Mouse (Mus musculus) layer of hippocampus, postnatal 25 days (tissue): ENCODE measurements at regions not wholly inside any gene's neighbourhood (a gene's known extent, or its start where the extent isn't known, plus 50 kb on each side); places are given as distances from the start of the nearest gene placed in this dataset.
"Not testable (repeated sequence)": the region's sequence is repeated elsewhere in the genome, so short reads cannot be mapped to it uniquely, and the experiment has no call there.

ENCODE experiments used
- DNase-seq, 2 experiments: peaks; one replicate each; pipeline ENCODE4 v3.0.0; 2022; ENCODE audit warnings: mixed read lengths in 2 of 2, low spot score in 1 of 2; ENCODE audit errors: extremely low spot score in 1 of 2

GRCm38 (mm10) chr1:30751138-30751907 is 122.4 kb downstream of the Phf3 start:
- no peak for DNase-seq

- no peak for DNase-seq
Observed at GRCm38 (mm10) chr1:30741955-30742354, 131.8 kb downstream of the Phf3 start.

GRCm38 (mm10) chr1:30740831-30741230 is 132.9 kb downstream of the Phf3 start:
- peak in 1 of 2 experiments; percentile 69 for DNase-seq

DNA sequence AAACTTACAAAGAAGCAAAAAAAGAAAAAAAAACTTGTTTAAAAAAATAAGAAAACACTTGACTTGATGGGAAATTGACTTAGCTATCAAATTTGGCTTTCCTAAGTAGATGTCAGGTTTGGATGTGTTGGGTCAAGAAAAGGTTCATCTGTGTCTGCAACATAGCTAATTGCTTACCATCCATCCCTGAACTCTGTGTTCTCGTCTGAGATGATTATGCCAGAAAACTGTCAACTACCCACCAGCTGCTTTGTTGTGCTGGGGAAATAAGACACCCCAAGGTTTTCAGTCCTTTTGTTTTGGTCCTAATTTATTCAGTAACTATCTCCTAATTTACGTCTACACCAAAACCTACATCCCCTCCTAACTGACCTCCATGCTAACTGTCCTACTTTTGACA is 152.2 kb downstream of the Phf3 start:
- DNase-seq, result no peak

GRCm38 (mm10) chr1:30720829-30721228 is 152.9 kb downstream of the Phf3 start:
- no peak for DNase-seq

DNA sequence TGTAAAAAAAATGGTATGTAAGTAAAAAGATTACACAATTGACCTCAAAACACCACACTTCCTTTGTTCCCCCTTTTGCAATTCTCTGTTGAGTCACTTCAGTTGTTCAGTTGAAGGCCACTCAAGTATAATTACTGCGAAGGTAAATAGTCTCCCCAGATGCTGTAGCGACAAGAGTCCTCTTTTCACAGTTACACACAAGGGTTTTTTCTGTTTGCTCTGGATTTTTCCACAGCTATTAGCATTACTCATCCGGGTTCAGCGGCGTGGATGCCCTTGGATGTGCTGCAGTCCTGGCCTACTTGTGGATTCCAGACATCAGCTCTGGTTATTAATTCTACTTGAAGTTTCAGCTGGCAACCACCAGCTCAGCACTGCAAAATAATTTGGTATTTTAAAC is 155.1 kb downstream of the Phf3 start:
- DNase-seq, result no peak

GRCm38 (mm10) chr1:30716346-30716745 is 157.4 kb downstream of the Phf3 start:
- DNase-seq, result no peak

GRCm38 (mm10) chr1:30701116-30701515 is 172.6 kb downstream of the Phf3 start:
- DNase-seq, result no peak

DNA sequence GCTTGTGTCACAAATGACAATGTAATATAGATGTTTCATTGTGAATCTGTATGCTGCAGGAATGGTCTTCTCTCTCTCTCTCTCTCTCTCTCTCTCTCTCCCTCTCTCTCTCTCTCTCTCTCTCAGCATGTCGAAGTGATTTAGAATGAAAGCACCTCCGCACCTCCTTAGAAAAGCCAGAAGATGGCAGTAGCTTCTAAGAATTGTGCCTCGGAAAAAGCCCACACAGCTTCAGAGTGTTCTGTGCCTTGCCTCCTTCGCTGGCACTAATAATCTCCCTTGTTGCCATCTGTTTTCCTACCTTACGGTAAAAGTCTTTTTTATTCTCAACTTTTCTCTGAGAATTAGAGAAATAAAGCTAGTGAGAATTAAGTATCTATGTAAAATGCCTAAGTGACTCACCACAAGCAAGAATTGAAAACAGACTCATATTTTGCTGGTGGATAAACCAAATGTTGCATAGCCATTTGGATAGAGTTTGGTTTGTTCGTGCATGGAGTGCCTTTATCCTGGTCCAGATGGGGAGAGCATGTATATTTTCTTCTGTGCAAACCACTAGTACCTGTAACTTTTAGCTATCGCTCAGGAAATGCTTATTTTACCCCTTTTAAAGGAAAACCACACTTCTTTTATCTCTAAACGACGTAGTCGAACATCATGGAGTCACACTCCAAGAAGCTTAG is 173.2 kb downstream of the Phf3 start:
- DNase-seq, result no peak

GRCm38 (mm10) chr1:30696342-30696741 is 177.4 kb downstream of the Phf3 start:
- DNase-seq, result no peak

- no peak for DNase-seq
Observed at GRCm38 (mm10) chr1:30685318-30685717, 188.4 kb downstream of the Phf3 start.

- DNase-seq, result no peak
Observed at GRCm38 (mm10) chr1:30683889-30684288, 189.8 kb downstream of the Phf3 start.

DNA sequence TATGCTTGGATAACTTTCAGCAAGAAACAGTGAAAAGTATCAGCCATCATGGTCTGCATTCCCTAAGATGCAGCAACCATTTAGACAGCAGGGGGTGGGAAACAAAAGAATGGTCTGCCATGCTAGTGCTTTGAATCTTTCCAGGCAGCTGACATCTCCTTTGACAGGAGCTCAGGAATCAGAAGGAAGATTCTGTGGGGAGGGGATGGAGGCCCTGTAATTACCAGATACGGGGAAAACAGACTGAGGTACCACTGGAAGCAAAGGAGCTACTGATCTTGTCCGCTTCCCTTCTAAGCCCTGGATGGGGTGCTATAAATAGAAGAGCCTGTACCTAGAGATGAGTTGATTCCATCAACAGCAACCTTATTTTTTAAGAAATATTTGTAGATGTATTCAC is 233.9 kb downstream of the Phf3 start:
- no peak for DNase-seq

DNA sequence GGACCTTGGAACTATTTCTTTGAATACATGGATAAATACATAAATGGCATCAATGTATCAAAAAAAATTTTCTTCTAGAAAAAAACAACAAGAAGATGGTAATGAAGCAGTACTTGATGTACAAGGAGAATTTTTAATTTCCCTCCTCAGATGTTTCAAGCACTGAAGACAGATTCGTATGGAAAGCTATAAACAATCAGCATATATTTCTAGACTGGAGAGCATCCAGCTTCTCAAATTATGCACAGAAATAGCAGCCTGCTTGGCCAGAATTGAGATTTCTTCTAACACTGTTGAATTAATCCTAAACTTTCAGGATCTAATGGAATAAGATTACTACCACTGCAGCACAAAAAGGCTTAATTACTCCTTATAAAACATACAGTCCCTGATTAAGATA is 241.0 kb downstream of the Phf3 start:
- no peak for DNase-seq

GRCm38 (mm10) chr1:30627796-30628195 is 245.9 kb downstream of the Phf3 start:
- DNase-seq, result not testable (repeated sequence)

DNA sequence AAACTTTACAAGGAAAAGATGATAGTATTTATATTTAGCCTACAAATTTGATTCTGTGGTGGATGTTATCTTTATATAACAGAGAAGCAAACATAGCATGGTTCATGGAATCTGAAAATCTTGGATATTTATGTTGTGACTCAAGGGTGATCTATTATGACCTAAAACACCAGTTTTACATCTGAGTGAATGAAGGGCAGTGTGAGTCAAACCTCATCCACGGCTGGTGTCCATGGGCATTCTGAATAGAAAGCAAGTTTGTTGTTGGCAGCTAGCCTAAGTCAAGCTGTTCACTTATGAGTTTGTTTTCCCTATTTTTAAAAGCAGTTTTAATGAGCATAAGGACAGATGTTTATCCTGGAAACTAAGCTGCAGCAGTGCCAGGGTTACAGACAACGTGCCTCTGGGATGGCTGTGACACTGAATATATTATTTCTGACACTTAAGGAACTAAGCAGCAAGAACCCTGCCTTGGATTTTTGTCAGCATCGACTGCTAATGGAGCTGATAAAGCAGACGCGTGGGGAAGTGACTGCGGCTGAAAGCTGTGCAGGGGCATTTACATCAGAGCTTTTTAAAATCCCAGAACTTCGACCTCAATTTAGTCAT is 278.5 kb downstream of the Phf3 start:
- no peak for DNase-seq

- no peak for DNase-seq
Observed at GRCm38 (mm10) chr1:30594036-30594435, 279.7 kb downstream of the Phf3 start.

DNA sequence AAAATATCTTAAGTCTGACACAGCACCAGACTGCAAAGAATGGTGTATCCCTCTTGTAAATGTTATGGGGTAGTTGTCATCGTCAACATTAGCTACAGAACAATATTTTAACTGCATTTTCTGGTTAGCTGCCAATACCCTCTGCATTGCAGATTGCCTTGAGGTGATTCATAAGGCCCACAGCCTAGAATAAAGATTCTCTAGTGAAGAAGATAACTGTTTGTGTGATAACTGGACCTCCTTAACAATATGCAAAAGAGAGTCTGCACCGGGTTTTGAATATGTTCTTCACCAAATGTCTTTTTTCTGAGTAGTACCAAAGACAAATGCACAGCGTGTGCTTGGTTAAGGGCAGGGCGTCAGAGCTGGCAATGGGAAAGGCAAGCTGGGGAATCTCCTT is 283.0 kb downstream of the Phf3 start:
- DNase-seq, result no peak

DNA sequence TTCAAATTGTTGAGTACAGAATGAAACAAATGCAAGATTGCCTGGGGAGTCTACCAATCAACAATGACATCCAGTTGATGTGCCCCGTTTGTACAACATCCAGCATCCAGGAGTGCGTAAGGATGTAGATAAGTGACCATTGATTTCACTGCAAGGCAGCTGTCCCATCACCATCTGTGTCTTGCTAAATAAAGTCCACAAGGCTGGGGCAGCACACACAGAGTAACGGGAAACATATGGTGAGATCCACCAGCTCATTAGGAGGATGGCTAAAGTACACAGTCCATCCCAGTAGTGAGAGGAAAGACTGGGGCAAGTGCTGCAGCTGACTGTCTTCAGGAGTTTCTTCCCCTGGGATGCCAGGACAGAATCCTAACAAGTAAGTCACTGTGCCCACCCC is 284.8 kb downstream of the Phf3 start:
- no peak for DNase-seq

GRCm38 (mm10) chr1:30588336-30588735 is 285.4 kb downstream of the Phf3 start:
- peak; percentile 19 to 34 for DNase-seq

- DNase-seq, result peak in 1 of 2 experiments; percentile 63
Observed at GRCm38 (mm10) chr1:30584806-30585205, 288.9 kb downstream of the Phf3 start.

GRCm38 (mm10) chr1:30583860-30584259 is 289.9 kb downstream of the Phf3 start:
- no peak for DNase-seq
